Mouse (Mus musculus) cerebellum, adult 2 months (tissue): Measurements from ENCODE around the gene Cblb.

ENCODE experiments used
- CTCF ChIP-seq: fragments of 200-500 bp; IDR thresholded peaks from 2 replicates; pipeline ENCODE4 v1.5.1; 2011; ENCODE audit warnings: low read depth, mild to moderate bottlenecking, control low read depth, low read length, moderate library complexity, borderline replicate concordance; ENCODE audit not compliant: insufficient read depth
- POLR2A ChIP-seq: fragments of 200-500 bp; IDR thresholded peaks from 2 replicates; pipeline ENCODE4 v1.6.1; 2011; ENCODE audit warnings: low read length, control low read depth, borderline replicate concordance; ENCODE audit not compliant: insufficient read depth

- TF ChIP-seq CTCF (no peak), POLR2A (no peak)
Measured at GRCm38 (mm10) chr16:52042667-52043379, 11.8 kb downstream of the Cblb start.
